Mouse (Mus musculus): ENCODE measurements at regions not wholly inside any gene's neighbourhood (a gene's known extent, or its start where the extent isn't known, plus 50 kb on each side); places are given as distances from the start of the nearest gene placed in this dataset.

GRCm38 (mm10) chr5:111789904-111790303 is 56.2 kb downstream of the Gm26897 start:
- in situ Hi-C loops (cut with MboI, MseI): no loop called here

GRCm38 (mm10) chr5:111790527-111790926 is 56.8 kb downstream of the Gm26897 start:
- in situ Hi-C loops (cut with MboI, MseI): no loop called here

- in situ Hi-C loops (cut with MboI, MseI): no loop called here
Observed at GRCm38 (mm10) chr5:111791089-111791561, 57.4 kb downstream of the Gm26897 start.

- in situ Hi-C loops (cut with MboI, MseI): no loop called here
Observed at GRCm38 (mm10) chr5:111792746-111793145, 59.0 kb downstream of the Gm26897 start.

- in situ Hi-C loops (cut with MboI, MseI): no loop called here
Observed at GRCm38 (mm10) chr5:111793178-111793577, 59.5 kb downstream of the Gm26897 start.

- in situ Hi-C loops (cut with MboI, MseI): no loop called here
Observed at GRCm38 (mm10) chr5:111796889-111797288, 63.2 kb downstream of the Gm26897 start.

- in situ Hi-C loops (cut with MboI, MseI): no loop called here
Observed at GRCm38 (mm10) chr5:111799700-111800311, 66.1 kb downstream of the Gm26897 start.

- in situ Hi-C loops (cut with MboI, MseI): no loop called here
Observed at GRCm38 (mm10) chr5:111800511-111800910, 66.8 kb downstream of the Gm26897 start.

- in situ Hi-C loops (cut with MboI, MseI): no loop called here
Observed at GRCm38 (mm10) chr5:111801051-111801450, 67.3 kb downstream of the Gm26897 start.

- in situ Hi-C loops (cut with MboI, MseI): no loop called here
Observed at GRCm38 (mm10) chr5:111804542-111804941, 70.8 kb downstream of the Gm26897 start.

- in situ Hi-C loops (cut with MboI, MseI): no loop called here
Observed at GRCm38 (mm10) chr5:111805150-111805549, 71.4 kb downstream of the Gm26897 start.

- in situ Hi-C loops (cut with MboI, MseI): no loop called here
Observed at GRCm38 (mm10) chr5:111805761-111806191, 72.1 kb downstream of the Gm26897 start.

- in situ Hi-C loops (cut with MboI, MseI): no loop called here
Observed at GRCm38 (mm10) chr5:111810079-111810808, 76.5 kb downstream of the Gm26897 start.

- in situ Hi-C loops (cut with MboI, MseI): no loop called here
Observed at GRCm38 (mm10) chr5:111812581-111812980, 78.9 kb downstream of the Gm26897 start.

- in situ Hi-C loops (cut with MboI, MseI): no loop called here
Observed at GRCm38 (mm10) chr5:111813090-111813753, 79.5 kb downstream of the Gm26897 start.

- in situ Hi-C loops (cut with MboI, MseI): no loop called here
Observed at GRCm38 (mm10) chr5:111814893-111815760, 81.4 kb downstream of the Gm26897 start.

- in situ Hi-C loops (cut with MboI, MseI): no loop called here
Observed at GRCm38 (mm10) chr5:111820963-111821362, 87.2 kb downstream of the Gm26897 start.

GRCm38 (mm10) chr5:111822882-111823281 is 89.2 kb downstream of the Gm26897 start:
- in situ Hi-C loops (cut with MboI, MseI): no loop called here

- in situ Hi-C loops (cut with MboI, MseI): no loop called here
Observed at GRCm38 (mm10) chr5:111823420-111823819, 89.7 kb downstream of the Gm26897 start.

GRCm38 (mm10) chr5:111823842-111824241 is 90.1 kb downstream of the Gm26897 start:
- in situ Hi-C loops (cut with MboI, MseI): no loop called here

GRCm38 (mm10) chr5:111824600-111825130 is 90.9 kb downstream of the Gm26897 start:
- in situ Hi-C loops (cut with MboI, MseI): no loop called here

All from T-helper 1 cell (primary cell).